Mouse (Mus musculus): ENCODE results near the gene Brd7. TPM values are rescaled to one million over a fixed set of nuclear protein-coding genes. Genes with fewer than 3 reads are reported as not detected.

The Brd7 gene
- polyA plus RNA-seq, 1 experiment from 2014 or later = 72.2 TPM

GRCm38 (mm10) chr8:88383164-88383556 is 21.2 kb upstream of the Brd7 start:
- Histone ChIP-seq H3K4me2 (ENCODE audit: low read length) (no peak overlapping the region), H3K4me1 (replicated peaks; ENCODE audit: control insufficient read depth, insufficient read depth, low read length) (peaks cover 10% of the 10 kb centered on the region; the same call in 1 of the 2 replicates), H3K27ac (ENCODE audit: low read length) (no peak overlapping the region), H3K9ac (replicated peaks; ENCODE audit: low read depth, low read length) (no peak overlapping the region), H3K9me3 (ENCODE audit: control insufficient read depth, low read length) (no peaks in the 10 kb centered on the region), H3K27me3 (replicated peaks; ENCODE audit: control insufficient read depth, insufficient read depth, low read length) (no peaks in the 10 kb centered on the region), H3K4me3 (replicated peaks; ENCODE audit: low read length) (no peak overlapping the region), H3K36me3 (ENCODE audit: control insufficient read depth, insufficient read depth) (no peaks in the 10 kb centered on the region)
- 85% methylated on average over 2 of the region's 2 CpGs for WGBS
- ATAC-seq = no peak

GRCm38 (mm10) chr8:88382311-88383163 is 20.5 kb upstream of the Brd7 start:
- Histone ChIP-seq H3K27me3 (replicated peaks; ENCODE audit: control insufficient read depth, insufficient read depth, low read length) (no peaks in the 10 kb centered on the region), H3K9ac (replicated peaks; ENCODE audit: low read depth, low read length) (no peak overlapping the region), H3K36me3 (ENCODE audit: control insufficient read depth, insufficient read depth) (no peaks in the 10 kb centered on the region), H3K4me2 (ENCODE audit: low read length) (no peak overlapping the region), H3K4me1 (replicated peaks; ENCODE audit: control insufficient read depth, insufficient read depth, low read length) (peaks cover 8% of the 10 kb centered on the region; the same call in 1 of the 2 replicates), H3K9me3 (ENCODE audit: control insufficient read depth, low read length) (no peaks in the 10 kb centered on the region), H3K4me3 (replicated peaks; ENCODE audit: low read length) (no peak overlapping the region), H3K27ac (ENCODE audit: low read length) (no peak overlapping the region)
- ATAC-seq = peak; percentile 58; the same call in 1 of the 2 replicates
- 14% methylated on average over 31 of the region's 31 CpGs for WGBS

GRCm38 (mm10) chr8:88380497-88380896 is 18.5 kb upstream of the Brd7 start:
- Histone ChIP-seq H3K27me3 (replicated peaks; ENCODE audit: control insufficient read depth, insufficient read depth, low read length) (no peaks in the 10 kb centered on the region), H3K9me3 (ENCODE audit: control insufficient read depth, low read length) (no peaks in the 10 kb centered on the region), H3K9ac (replicated peaks; ENCODE audit: low read depth, low read length) (no peak overlapping the region), H3K4me3 (replicated peaks; ENCODE audit: low read length) (no peak overlapping the region), H3K27ac (ENCODE audit: low read length) (no peak overlapping the region), H3K4me1 (replicated peaks; ENCODE audit: control insufficient read depth, insufficient read depth, low read length) (peaks cover 23% of the 10 kb centered on the region), H3K4me2 (ENCODE audit: low read length) (no peak overlapping the region), H3K36me3 (ENCODE audit: control insufficient read depth, insufficient read depth) (no peaks in the 10 kb centered on the region)
- WGBS = 87% methylated on average over 7 of the region's 7 CpGs
- ATAC-seq = no peak

- Histone ChIP-seq H3K9ac (replicated peaks; ENCODE audit: low read depth, low read length) (no peak overlapping the region), H3K4me2 (ENCODE audit: low read length) (no peak overlapping the region), H3K4me3 (replicated peaks; ENCODE audit: low read length) (no peak overlapping the region), H3K27me3 (replicated peaks; ENCODE audit: control insufficient read depth, insufficient read depth, low read length) (no peaks in the 10 kb centered on the region), H3K27ac (ENCODE audit: low read length) (peak overlapping the region; percentile 33), H3K36me3 (ENCODE audit: control insufficient read depth, insufficient read depth) (no peaks in the 10 kb centered on the region), H3K9me3 (ENCODE audit: control insufficient read depth, low read length) (no peaks in the 10 kb centered on the region), H3K4me1 (replicated peaks; ENCODE audit: control insufficient read depth, insufficient read depth, low read length) (peaks cover 16% of the 10 kb centered on the region)
- ATAC-seq = peak; percentile 90
- WGBS = 41% methylated on average over 19 of the region's 19 CpGs
Observed at GRCm38 (mm10) chr8:88376836-88377582, 15.0 kb upstream of the Brd7 start.

- H3K27me3 ChIP-seq (replicated peaks; ENCODE audit: control insufficient read depth, insufficient read depth, low read length) = no peaks in the 10 kb centered on the region
- peaks cover 6% of the 10 kb centered on the region for H3K4me1 ChIP-seq (replicated peaks; ENCODE audit: control insufficient read depth, insufficient read depth, low read length)
- H3K9me3 ChIP-seq (ENCODE audit: control insufficient read depth, low read length) = no peaks in the 10 kb centered on the region
- H3K9ac ChIP-seq (replicated peaks; ENCODE audit: low read depth, low read length) = no peak overlapping the region
- H3K27ac ChIP-seq (ENCODE audit: low read length) = no peak overlapping the region
- WGBS = 92% methylated on average over 2 of the region's 2 CpGs
- H3K4me2 ChIP-seq (ENCODE audit: low read length) = no peak overlapping the region
- ATAC-seq = no peak
- H3K4me3 ChIP-seq (replicated peaks; ENCODE audit: low read length) = no peak overlapping the region
- no peaks in the 10 kb centered on the region for H3K36me3 ChIP-seq (ENCODE audit: control insufficient read depth, insufficient read depth)
Observed at GRCm38 (mm10) chr8:88371522-88371921, 9.5 kb upstream of the Brd7 start.

GRCm38 (mm10) chr8:88369805-88370204 is 7.8 kb upstream of the Brd7 start:
- 44% methylated on average over 3 of the region's 3 CpGs for WGBS
- Histone ChIP-seq H3K9ac (replicated peaks; ENCODE audit: low read depth, low read length) (no peak overlapping the region), H3K27me3 (replicated peaks; ENCODE audit: control insufficient read depth, insufficient read depth, low read length) (no peaks in the 10 kb centered on the region), H3K9me3 (ENCODE audit: control insufficient read depth, low read length) (no peaks in the 10 kb centered on the region), H3K27ac (ENCODE audit: low read length) (no peak overlapping the region), H3K4me3 (replicated peaks; ENCODE audit: low read length) (no peak overlapping the region), H3K36me3 (ENCODE audit: control insufficient read depth, insufficient read depth) (no peaks in the 10 kb centered on the region), H3K4me1 (replicated peaks; ENCODE audit: control insufficient read depth, insufficient read depth, low read length) (no peaks in the 10 kb centered on the region), H3K4me2 (ENCODE audit: low read length) (no peak overlapping the region)
- ATAC-seq = no peak

- H3K27ac ChIP-seq (ENCODE audit: low read length) = no peak overlapping the region
- no peaks in the 10 kb centered on the region for H3K9me3 ChIP-seq (ENCODE audit: control insufficient read depth, low read length)
- H3K27me3 ChIP-seq (replicated peaks; ENCODE audit: control insufficient read depth, insufficient read depth, low read length) = no peaks in the 10 kb centered on the region
- no peak overlapping the region for H3K4me3 ChIP-seq (replicated peaks; ENCODE audit: low read length)
- ATAC-seq = no peak
- no peak overlapping the region for H3K4me2 ChIP-seq (ENCODE audit: low read length)
- H3K9ac ChIP-seq (replicated peaks; ENCODE audit: low read depth, low read length) = no peak overlapping the region
- H3K36me3 ChIP-seq (ENCODE audit: control insufficient read depth, insufficient read depth) = no peaks in the 10 kb centered on the region
- H3K4me1 ChIP-seq (replicated peaks; ENCODE audit: control insufficient read depth, insufficient read depth, low read length) = no peaks in the 10 kb centered on the region
- WGBS = 15% methylated on average over 6 of the region's 6 CpGs
Observed at GRCm38 (mm10) chr8:88369221-88369620, 7.2 kb upstream of the Brd7 start.

GRCm38 (mm10) chr8:88362446-88363150 is 604 bp upstream of the Brd7 start:
- H3K27me3 ChIP-seq (replicated peaks; ENCODE audit: control insufficient read depth, insufficient read depth, low read length) = no peaks in the 10 kb centered on the region
- 37% methylated on average over 11 of the region's 11 CpGs for WGBS

More at GRCm38 (mm10) chr8:88362446-88363150, 604 bp upstream of the Brd7 start:
- H3K4me3 ChIP-seq (replicated peaks; ENCODE audit: low read length) = peak overlapping the region; percentile 99
- peaks cover 18% of the 10 kb centered on the region for H3K4me1 ChIP-seq (replicated peaks; ENCODE audit: control insufficient read depth, insufficient read depth, low read length)
- no peak overlapping the region for H3K27ac ChIP-seq (ENCODE audit: low read length)
- peaks cover 8% of the 10 kb centered on the region for H3K36me3 ChIP-seq (ENCODE audit: control insufficient read depth, insufficient read depth)
- no peaks in the 10 kb centered on the region for H3K9me3 ChIP-seq (ENCODE audit: control insufficient read depth, low read length)
- H3K9ac ChIP-seq (replicated peaks; ENCODE audit: low read depth, low read length) = no peak overlapping the region; the same call in 1 of the 2 replicates
- ATAC-seq = no peak
- peak overlapping the region; percentile 50 for H3K4me2 ChIP-seq (ENCODE audit: low read length)

Data from forebrain, embryonic 16.5 days (tissue).